Mouse (Mus musculus) mammary gland, adult 2 months (tissue): ENCODE measurements around the gene Ptprn2. TPM values are rescaled to one million over a fixed set of nuclear protein-coding genes. Genes with fewer than 3 reads are reported as not detected.

Experiments
- polyA plus RNA-seq: library from polyadenylated mRNA; depleted of rRNA; stranded (reverse); fragments of >200 nt; gene quantifications from 2 replicates; pipeline ENCODE4 v1.2.3, GENCODE M21; 2012; ENCODE audit warnings: low replicate concordance; rRNA removed

Ptprn2 gene
- polyA plus RNA-seq = 0.23 and 0.27 TPM in 2 replicates

DNA sequence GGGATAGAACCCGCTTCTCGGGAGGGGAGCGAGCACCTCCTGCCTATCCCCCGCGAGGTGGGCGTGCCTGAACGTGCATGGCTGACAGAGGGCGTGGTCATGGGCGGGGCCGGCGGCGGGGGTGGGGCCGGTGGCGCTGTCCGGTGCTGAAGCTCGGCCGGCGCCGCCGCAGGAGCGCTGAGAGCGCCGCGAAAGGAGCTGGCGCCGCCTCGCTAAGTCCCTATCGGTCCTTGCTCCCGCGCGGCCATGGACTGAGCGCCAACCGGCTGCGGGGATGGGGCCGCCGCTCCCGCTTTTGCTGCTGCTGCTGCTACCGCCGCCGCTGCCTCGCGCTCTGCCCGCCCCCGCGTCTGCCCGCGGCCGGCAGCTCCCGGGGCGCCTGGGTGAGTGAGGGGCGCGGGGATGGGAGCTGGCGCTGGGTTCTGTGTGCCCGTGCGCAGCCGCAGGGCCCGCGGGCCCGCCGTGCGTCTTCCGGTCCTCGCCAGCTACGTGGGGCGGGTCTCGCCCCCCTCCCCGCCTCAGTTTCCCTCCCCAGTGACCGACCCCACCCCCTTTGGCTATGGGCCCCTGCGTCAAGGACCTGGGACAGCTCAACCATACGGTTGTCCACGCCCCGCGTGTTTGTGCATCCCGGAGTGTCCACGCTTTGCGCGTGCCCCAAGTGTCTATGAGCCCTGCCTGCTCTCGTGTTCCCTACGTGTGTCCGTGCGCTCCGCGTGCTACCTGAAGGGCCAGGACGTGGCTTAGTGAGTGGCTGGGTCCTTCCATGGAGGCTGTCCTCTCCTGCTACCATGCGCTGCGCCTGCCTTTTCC, at the start of gene Ptprn2:
Ptprn2 (plus strand) TSS at position 130 of the 813 bp plus-strand sequence.

Other genes starting within 250 kb of the Ptprn2 start
- 2.7 and 6.1 TPM in 2 replicates for gene Wdr60, start 222.7 kb upstream of the Ptprn2 start, polyA plus RNA-seq
- gene Gm11027, start 210.3 kb upstream of the Ptprn2 start, polyA plus RNA-seq = not detected in 2 replicates
- 11.1 and 12.1 TPM in 2 replicates for gene Esyt2, start 204.5 kb upstream of the Ptprn2 start, polyA plus RNA-seq
- gene Ncapg2, start 80.3 kb upstream of the Ptprn2 start, polyA plus RNA-seq = 1.1 and 1.7 TPM in 2 replicates